Mouse (Mus musculus): ENCODE measurements around the gene Oxt. TPM values are rescaled to one million over a fixed set of nuclear protein-coding genes. Genes with fewer than 3 reads are reported as not detected.
"Not testable (repeated sequence)": the region's sequence is repeated elsewhere in the genome, so short reads cannot be mapped to it uniquely, and the experiment has no call there.

The Oxt gene
- not detected for total RNA-seq (2021)
- long read RNA-seq, experiment 1: 0 reads
- long read RNA-seq, experiment 2: 0 reads

DNA sequence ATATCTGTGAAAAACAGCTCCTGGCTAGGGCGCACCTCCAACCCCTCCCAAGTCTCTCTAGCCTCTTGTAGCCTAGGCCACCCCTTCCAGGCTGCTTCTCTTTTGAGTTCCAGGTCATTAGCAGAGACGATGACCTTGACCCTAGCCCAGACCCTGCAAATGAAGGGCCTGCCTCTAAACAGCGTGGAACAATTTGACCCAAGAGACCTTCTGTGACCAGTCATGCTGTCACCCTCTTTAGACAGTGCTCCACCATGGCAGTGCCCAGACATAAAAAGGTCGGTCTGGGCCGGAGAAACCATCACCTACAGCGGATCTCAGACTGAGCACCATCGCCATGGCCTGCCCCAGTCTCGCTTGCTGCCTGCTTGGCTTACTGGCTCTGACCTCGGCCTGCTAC lies at the start of gene Oxt:
Oxt (plus strand) TSS at position 301 of the 400 bp plus-strand sequence.
- DNase-seq (ENCODE audit: low spot score): no peak

DNA sequence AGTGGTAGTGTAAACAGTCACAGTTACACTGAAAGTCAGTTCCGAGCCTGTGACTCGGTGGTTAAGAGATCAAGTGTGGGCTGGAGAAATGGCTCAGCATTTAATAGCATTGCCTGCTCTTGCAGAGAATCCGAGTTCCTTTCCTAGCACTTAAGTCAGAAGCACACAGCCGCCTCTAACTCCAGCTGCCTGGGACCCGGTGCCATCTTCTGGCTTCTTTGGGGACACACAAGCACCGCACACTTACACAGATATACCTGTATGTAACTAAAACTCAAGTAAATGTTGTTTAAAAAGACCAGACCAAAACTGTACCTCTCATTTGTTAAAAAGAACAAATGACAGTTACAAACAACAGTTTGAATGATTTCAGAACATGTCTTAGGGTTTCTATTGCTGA lies 47.5 kb upstream of the Oxt start:
- no peak for DNase-seq (ENCODE audit: low spot score)

DNA sequence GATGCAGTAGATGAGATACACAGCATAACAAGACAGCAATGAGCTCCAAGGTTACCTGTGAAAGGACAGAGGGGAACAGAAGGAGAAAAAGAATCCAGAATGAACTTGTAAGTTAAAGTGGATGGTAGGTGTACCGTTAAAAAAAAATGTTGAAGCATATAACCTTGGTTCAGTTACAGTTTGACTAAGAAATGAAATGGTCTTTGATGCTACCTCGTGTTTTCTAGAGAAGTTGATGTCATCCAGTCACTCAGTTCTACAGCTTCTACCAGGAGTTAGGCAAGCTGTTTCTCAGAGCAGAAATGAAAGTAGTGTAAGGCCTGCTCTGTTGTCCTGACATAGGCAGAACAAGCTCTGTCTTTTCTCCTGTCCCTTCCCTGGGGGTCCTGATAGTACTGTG lies 46.7 kb upstream of the Oxt start:
- DNase-seq (ENCODE audit: low spot score): no peak

- no peak for DNase-seq (ENCODE audit: low spot score)
These were observed 46.0 kb upstream of the Oxt start for GRCm38 (mm10) chr2:130529925-130530324.

DNA sequence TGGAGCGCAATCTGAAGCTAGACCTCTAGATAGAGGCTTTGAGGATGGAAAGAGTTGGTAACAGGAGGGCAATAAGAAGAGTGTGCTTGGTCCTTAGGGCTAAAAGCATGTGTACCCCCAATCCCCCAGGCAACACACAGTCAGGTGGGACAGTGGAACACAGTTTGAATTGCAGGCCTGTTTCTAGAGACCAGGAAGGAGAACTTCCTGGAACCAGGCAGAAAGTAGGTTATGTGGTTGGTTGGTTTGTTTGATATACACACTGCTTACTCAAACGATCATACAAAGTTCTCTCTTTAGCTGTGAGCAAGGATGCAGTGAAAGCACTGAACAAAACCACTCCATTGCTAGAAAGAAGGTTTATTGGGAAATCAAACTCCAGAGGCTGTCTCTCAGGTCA lies 43.8 kb upstream of the Oxt start:
- DNase-seq (ENCODE audit: low spot score): no peak

DNA sequence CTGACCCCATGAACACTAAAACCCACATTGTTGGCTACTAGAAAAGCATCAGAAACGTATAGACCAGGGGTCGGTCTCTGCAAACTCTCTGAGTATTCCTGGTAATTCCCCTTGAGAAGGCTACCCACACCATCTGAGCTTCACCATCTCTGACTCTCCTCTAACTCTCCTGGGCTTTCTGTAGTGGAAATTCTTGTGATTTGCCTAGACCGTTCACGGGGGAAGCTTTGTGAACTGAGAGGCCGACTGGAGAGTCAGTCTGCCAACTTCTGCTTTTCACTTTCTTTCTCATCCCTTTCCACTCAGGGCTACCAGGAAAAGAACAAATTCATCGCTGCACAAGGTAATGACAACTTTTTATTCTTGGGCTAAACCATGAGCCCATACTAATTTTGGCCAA lies 41.0 kb upstream of the Oxt start:
- no peak for DNase-seq (ENCODE audit: low spot score)

GRCm38 (mm10) chr2:130536890-130537289 lies 39.1 kb upstream of the Oxt start:
- DNase-seq (ENCODE audit: low spot score): no peak

DNA sequence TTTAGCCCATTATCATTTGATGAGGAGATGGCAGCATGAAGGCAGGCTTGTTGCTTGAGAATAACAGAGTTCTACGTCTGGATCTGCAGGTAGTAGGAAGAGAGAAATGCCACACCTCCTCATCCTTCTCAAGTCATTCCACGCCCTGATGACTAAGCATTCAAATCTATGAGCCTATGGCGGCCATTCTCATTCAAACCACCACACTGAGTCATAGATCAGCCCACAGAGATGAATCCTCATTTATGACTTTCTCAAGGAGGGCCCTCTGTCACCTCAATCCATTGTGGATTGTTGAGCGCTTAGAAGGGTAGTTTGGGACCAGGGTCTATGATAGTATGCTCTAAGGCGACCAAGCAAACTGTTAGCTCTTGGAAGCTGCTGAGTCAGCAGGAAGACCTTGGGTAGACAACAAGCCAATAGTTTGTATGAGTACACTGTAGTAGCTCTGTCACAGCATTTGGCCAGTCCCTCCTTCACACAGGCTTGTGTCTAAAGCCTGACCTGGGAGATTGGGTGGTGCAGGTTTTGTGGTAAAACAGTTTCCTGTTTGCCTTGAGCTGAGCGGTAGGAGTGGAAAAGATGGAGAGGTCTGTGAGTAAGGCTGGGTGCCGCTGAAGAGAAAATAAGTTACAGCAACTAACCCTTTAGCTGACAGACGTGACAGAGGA lies 37.0 kb upstream of the Oxt start:
- DNase-seq (ENCODE audit: low spot score): no peak

DNA sequence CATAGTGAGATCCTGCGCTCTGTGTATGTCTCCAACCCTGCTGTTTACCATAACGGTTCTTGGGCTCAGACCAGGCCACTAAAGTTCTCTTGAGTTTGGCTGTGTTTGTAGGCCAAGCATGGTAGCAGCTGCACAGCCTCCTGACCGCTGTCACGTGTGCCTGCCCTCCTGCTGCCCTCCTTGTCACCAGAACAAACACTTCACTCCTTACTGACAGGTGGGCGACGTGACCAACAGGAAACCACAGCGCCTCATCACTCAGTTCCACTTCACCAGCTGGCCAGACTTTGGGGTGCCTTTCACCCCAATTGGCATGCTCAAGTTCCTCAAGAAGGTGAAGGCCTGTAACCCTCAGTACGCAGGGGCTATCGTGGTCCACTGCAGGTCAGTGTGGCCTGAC lies 35.7 kb upstream of the Oxt start:
- no peak for DNase-seq (ENCODE audit: low spot score)

DNA sequence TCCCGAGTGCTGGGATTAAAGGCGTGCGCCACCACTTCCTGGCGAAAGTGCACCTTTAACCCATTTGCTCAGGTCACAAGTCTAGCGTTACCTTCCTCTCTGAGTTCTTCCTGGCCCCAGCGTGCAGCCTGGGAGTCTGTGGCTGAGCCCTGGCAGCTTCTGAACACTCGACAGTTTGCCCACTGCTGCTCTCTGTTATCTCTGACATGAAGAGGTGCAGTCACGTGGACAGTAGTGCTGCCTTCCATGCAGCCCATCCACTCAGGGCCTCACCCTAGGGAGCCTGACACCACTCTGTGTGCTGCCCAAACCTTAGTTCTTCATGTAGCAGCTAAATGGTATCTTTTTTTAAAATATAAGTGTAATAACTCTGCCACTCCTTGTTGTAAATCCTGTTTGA lies 29.0 kb upstream of the Oxt start:
- DNase-seq (ENCODE audit: low spot score): no peak

GRCm38 (mm10) chr2:130554841-130555240 lies 21.1 kb upstream of the Oxt start:
- DNase-seq (ENCODE audit: low spot score): no peak

DNA sequence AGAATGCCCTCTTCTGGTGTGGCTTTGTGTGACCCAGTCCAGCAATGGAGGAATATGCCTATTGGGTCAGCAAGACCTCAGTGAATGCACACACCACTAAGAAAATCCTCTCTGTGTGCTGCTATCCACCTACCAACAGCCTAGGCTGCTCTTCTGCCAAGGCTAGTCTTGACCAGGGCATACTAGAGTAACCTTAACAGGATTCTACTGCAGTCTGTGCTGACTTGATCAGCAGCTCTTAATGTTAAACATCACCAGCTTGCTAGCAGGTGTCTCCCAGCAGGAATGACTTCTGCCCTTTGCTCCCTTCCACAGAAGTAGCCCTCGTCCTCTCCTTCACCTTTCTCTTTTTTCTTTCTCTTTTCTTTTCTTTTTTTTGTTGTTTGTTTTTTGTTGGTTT lies 19.7 kb upstream of the Oxt start:
- no peak for DNase-seq (ENCODE audit: low spot score)

- no peak for DNase-seq (ENCODE audit: low spot score)
These were observed 18.5 kb upstream of the Oxt start for GRCm38 (mm10) chr2:130557462-130557861.

DNA sequence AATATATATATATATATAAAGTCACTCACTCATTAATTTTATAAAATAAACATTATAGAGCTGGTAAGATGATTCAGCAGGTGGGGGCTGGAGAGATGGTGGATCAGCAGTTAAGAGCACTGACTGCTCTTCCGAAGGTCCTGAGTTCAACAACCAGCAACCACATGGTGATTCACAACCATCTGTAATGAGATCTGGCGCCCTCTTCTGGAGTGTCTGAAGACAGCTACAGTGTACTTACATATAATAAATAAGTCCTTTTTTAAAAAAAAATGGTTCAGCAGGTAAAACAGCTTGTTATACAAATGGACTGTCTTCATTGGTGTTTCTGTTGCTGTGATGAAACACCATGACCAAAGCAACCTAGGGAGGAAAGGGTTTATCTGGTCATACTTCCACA lies 18.0 kb upstream of the Oxt start:
- no peak for DNase-seq (ENCODE audit: low spot score)

DNA sequence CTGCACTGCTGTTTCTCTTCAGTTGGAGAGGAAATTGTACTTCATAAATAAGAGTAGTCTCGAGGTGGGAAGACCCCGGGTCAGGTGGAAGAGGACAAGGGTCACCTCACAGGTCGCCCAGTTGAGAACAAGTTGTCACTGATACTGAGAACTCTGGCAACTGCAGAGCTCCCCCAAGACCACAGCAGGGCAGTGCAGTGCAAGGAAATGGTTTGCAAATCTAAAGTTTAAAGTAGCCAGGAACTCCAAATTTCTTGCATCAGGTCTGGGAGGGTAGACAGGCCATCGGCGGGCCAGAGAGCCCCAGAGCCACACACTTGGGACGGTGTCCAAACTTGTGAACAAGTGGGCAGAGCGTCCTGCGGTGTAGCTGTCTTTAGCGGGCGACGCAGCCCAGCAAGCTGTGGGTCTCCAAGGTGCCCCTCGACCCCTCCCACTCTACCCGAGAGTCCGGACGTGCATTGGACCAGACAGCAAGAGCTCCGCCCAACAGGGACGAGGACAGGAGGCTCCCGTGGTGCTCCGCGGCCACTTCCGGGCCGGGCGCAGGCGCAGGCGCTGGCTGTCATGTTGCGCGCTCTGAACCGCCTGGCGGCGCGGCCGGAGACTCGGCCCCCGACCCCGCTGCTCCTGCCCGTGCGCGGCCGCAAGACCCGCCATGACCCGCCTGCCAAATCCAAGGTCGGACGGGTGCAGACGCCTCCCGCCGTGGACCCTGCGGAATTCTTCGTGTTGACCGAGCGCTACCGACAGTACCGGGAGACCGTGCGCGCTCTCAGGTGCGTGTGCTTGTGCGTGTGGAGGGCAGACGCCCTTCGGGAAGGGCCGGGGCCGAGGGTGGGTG lies 12.5 kb upstream of the Oxt start, which contains the start of gene Mrps26:
Mrps26 (plus strand) TSS at position 531 of the 844 bp plus-strand sequence.
- DNase-seq (ENCODE audit: low spot score): peak; percentile 92

GRCm38 (mm10) chr2:130564063-130564462 lies 11.9 kb upstream of the Oxt start:
- DNase-seq (ENCODE audit: low spot score): no peak

GRCm38 (mm10) chr2:130564983-130565382 lies 11.0 kb upstream of the Oxt start:
- no peak for DNase-seq (ENCODE audit: low spot score)

DNA sequence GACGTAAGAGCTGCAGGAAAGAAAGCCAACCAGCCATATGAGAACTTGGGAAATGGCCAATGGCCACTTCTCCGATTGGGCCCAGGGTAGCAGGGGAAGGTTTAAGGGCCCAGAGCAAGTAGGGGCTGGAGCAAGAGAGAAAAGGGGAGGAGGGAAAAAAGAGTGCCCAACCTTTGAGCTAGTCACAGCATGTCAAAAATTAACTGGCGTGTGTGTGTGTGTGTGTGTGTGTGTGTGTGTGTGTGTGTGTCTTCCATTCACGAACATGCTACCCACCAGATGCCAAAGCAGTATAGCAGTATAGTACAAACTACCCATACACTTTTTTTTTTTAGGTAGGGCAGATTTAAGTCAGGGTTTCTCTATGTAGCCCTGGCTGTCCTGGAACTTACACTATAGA lies 7.1 kb upstream of the Oxt start:
- no peak for DNase-seq (ENCODE audit: low spot score)

- no peak for DNase-seq (ENCODE audit: low spot score)
These were observed 6.0 kb upstream of the Oxt start for GRCm38 (mm10) chr2:130569926-130570325.

DNA sequence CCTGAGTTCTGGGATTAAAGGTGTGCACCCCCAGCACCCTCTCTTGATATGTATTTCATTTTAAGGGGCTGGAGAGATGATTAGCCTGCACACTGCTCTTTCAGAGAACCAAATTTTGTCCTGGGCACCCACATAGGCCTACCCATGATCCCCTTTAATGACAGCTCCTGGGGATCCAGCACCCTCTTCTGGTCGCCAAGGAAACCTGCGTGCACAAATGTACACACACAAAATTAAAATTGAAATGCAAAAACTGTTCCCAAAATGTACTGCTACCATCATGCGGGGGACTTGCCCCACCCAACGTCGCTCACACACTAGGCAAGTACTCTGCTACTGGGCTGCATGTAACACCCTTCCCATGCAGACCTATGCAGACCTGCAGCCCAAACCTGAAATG lies 1.0 kb upstream of the Oxt start:
- no peak for DNase-seq (ENCODE audit: low spot score)

DNA sequence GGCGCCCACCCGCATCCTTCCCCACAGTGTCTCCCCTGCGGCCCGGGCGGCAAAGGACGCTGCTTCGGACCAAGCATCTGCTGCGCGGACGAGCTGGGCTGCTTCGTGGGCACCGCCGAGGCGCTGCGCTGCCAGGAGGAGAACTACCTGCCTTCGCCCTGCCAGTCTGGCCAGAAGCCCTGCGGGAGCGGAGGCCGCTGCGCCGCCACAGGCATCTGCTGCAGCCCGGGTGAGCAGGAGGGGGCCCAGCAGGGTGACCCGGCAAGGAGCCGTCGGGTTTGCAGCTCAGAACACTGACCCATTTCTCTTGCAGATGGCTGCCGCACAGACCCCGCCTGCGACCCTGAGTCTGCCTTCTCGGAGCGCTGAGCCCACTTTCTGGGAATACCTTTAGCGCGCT lies 591 bp downstream of the Oxt start:
- not testable (repeated sequence) for DNase-seq (ENCODE audit: low spot score)

DNA sequence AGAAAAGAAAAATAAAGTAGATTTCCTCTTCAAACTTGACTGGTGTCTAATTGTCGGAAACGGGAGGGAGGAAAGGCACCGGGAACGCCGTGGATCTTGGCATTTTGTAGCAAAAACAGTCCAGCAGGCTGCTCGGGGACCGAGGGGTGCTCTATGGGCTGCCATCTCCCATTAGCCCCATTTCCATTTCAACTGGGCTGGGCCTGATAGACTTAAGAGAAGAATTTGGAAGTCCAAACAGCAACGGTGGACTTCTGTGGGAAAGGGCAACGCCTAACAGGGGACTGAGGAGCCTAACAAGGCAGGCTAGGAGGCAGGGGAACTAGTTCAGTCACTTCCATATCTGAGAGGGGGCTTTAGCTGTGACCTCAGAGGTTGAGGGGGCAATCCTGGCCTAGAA lies 1.0 kb downstream of the Oxt start:
- DNase-seq (ENCODE audit: low spot score): no peak

- DNase-seq (ENCODE audit: low spot score): peak; percentile 28
These were observed 1.7 kb downstream of the Oxt start for GRCm38 (mm10) chr2:130577632-130578031.
